ENCODE assay signal across 14 mouse cellular contexts in the genomic region with DNA sequence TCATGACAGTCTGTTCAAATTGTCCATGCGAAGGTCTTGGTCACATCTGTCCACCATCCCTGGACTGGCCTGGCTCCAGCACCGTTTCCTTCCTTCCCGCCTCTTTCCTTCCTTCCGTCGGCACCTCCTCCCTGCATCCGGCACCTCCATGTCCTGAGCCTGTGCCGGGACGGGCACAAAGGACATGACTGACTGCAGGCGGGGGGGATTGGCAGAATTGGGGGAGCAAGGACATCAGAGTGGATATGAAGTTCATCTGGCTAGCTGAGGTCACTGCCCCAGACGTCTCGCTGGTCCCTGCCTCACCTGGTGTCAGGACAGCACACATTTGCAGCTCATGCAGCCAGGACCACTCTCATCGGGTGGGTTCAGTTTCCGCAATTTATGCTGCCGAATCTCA. TPM values are rescaled to one million over a fixed set of nuclear protein-coding genes. Genes with fewer than 3 reads are reported as not detected.
DNase-seq lines count a peak whose midpoint lies in the region; ATAC-seq and TF ChIP-seq lines count a peak whose summit lies in the region.
"Had no signal": no experiment of that assay in that cellular context is flagged by ENCODE, and none has a peak within 500 bp of the region (broad histone marks: within the 10 kb centered on the region; RNA-seq: fewer than 3 reads in every experiment).

No protein-coding gene starts in this region.

- no peak for TF ChIP-seq CTCF in gastrocnemius, adult 2 months (IDR thresholded peaks at IDR 0.05)
- no peak for TF ChIP-seq CTCF in kidney, postnatal 0 days (IDR thresholded peaks at IDR 0.05; ENCODE audit: low read depth)

- H3K4me2 ChIP-seq in midbrain, embryonic 11.5 days: no peak overlapping the region
- no peak overlapping the region for H3K4me2 ChIP-seq in midbrain, embryonic 13.5 days (replicated peaks)
- H3K4me2 ChIP-seq in kidney, postnatal 0 days (ENCODE audit: low read length): no peak overlapping the region
- H3K4me2 ChIP-seq in midbrain, embryonic 15.5 days: no peak overlapping the region
- H3K4me2 ChIP-seq: limb, embryonic 12.5 days had no signal

- no peaks in the 10 kb centered on the region for H3K9me3 ChIP-seq in midbrain, embryonic 11.5 days (ENCODE audit: control insufficient read depth, low read length)
- H3K9me3 ChIP-seq in midbrain, embryonic 13.5 days: no peaks in the 10 kb centered on the region
- no peaks in the 10 kb centered on the region for H3K9me3 ChIP-seq in kidney, postnatal 0 days (replicated peaks; ENCODE audit: low read length)
- no peaks in the 10 kb centered on the region for H3K9me3 ChIP-seq in midbrain, embryonic 15.5 days
- H3K9me3 ChIP-seq: hindbrain, embryonic 10.5 days; limb, embryonic 12.5 days had no signal

- H3K9ac ChIP-seq in midbrain, embryonic 11.5 days (ENCODE audit: low read length): no peak overlapping the region
- no peak overlapping the region; the same call in 1 of the 2 replicates for H3K9ac ChIP-seq in midbrain, embryonic 13.5 days (replicated peaks)
- no peak overlapping the region for H3K9ac ChIP-seq in kidney, postnatal 0 days (ENCODE audit: low read depth, low read length)
- H3K9ac ChIP-seq in midbrain, embryonic 15.5 days: no peak overlapping the region
- H3K9ac ChIP-seq: limb, embryonic 12.5 days had no signal

- intact Hi-C loops in gastrocnemius, adult 2 months (cut with DNase I): loop anchor here (5.0 kb wide), 1 partner anchor 99 kb away; no protein-coding TSS in a partner anchor

- WGBS in midbrain, embryonic 11.5 days: 95% methylated on average over 14 of the region's 14 CpGs
- WGBS in midbrain, embryonic 13.5 days: 87% methylated on average over 14 of the region's 14 CpGs
- whole genome bisulfite sequencing in kidney, postnatal 0 days: 88% methylated on average over 13 of the region's 14 CpGs
- 96% methylated on average over 14 of the region's 14 CpGs for WGBS in midbrain, embryonic 15.5 days

- no peaks in the 10 kb centered on the region for H3K27me3 ChIP-seq in midbrain, embryonic 11.5 days (ENCODE audit: control insufficient read depth, insufficient read depth, low read length)
- no peaks in the 10 kb centered on the region for H3K27me3 ChIP-seq in midbrain, embryonic 13.5 days
- no peaks in the 10 kb centered on the region for H3K27me3 ChIP-seq in kidney, postnatal 0 days (ENCODE audit: insufficient read depth, low read length)
- H3K27me3 ChIP-seq in midbrain, embryonic 15.5 days (replicated peaks): no peaks in the 10 kb centered on the region
- H3K27me3 ChIP-seq: limb, embryonic 12.5 days had no signal

- DNase-seq in gastrocnemius, adult 2 months: peak; percentile 41
- DNase-seq in gastrocnemius, postnatal 4 days (ENCODE audit: low spot score in 2 of 2): no peak
- DNase-seq in midbrain, embryonic 11.5 days (ENCODE audit: low spot score, missing footprints): peak; percentile 17
- DNase-seq in kidney, postnatal 0 days (ENCODE audit: low spot score): peak; percentile 9
- peak; percentile 36 for DNase-seq in lung, postnatal 36 days
- DNase-seq in ovary, adult 18-20 months (ENCODE audit: low spot score): no peak
- DNase-seq: gastrocnemius, postnatal 36 days had no signal

- H3K27ac ChIP-seq in gastrocnemius, adult 2 months: peak overlapping the region; percentile 35; the same call in 1 of the 2 replicates
- no peak overlapping the region for H3K27ac ChIP-seq in midbrain, embryonic 11.5 days (ENCODE audit: low read depth, low read length)
- H3K27ac ChIP-seq in midbrain, embryonic 13.5 days: no peak overlapping the region
- no peak overlapping the region for H3K27ac ChIP-seq in kidney, postnatal 0 days
- no peak overlapping the region for H3K27ac ChIP-seq in midbrain, embryonic 15.5 days
- H3K27ac ChIP-seq: limb, embryonic 12.5 days; stomach, postnatal 0 days had no signal

- peaks cover 4% of the 10 kb centered on the region; the same call in 1 of the 2 replicates for H3K36me3 ChIP-seq in midbrain, embryonic 11.5 days (ENCODE audit: control insufficient read depth, insufficient read depth, low read length)
- peaks cover 38% of the 10 kb centered on the region for H3K36me3 ChIP-seq in midbrain, embryonic 13.5 days
- peaks cover 17% of the 10 kb centered on the region for H3K36me3 ChIP-seq in kidney, postnatal 0 days (ENCODE audit: insufficient read depth, low read length)
- peaks cover 18% of the 10 kb centered on the region; the same call in 1 of the 2 replicates for H3K36me3 ChIP-seq in midbrain, embryonic 15.5 days (replicated peaks)

- ATAC-seq in midbrain, embryonic 11.5 days (ENCODE audit: low FRiP score): no peak
- no peak for ATAC-seq in midbrain, embryonic 13.5 days
- ATAC-seq in kidney, postnatal 0 days (replicated peaks; ENCODE audit: low FRiP score, low read depth): no peak
- ATAC-seq in midbrain, embryonic 15.5 days (replicated peaks): no peak
- ATAC-seq: intestine, embryonic 16.5 days had no signal

- peaks cover 10% of the 10 kb centered on the region for H3K4me1 ChIP-seq in midbrain, embryonic 11.5 days (ENCODE audit: control insufficient read depth, insufficient read depth, low read length)
- peaks cover 32% of the 10 kb centered on the region for H3K4me1 ChIP-seq in midbrain, embryonic 13.5 days (replicated peaks)
- H3K4me1 ChIP-seq in kidney, postnatal 0 days (replicated peaks; ENCODE audit: insufficient read depth, low read length): peaks cover 7% of the 10 kb centered on the region; the same call in 1 of the 2 replicates
- H3K4me1 ChIP-seq in midbrain, embryonic 15.5 days: peaks cover 34% of the 10 kb centered on the region

- H3K4me3 ChIP-seq in gastrocnemius, adult 2 months: peak overlapping the region; percentile 76
- no peak overlapping the region for H3K4me3 ChIP-seq in midbrain, embryonic 11.5 days (ENCODE audit: low read depth, low read length)
- H3K4me3 ChIP-seq in midbrain, embryonic 13.5 days (replicated peaks): no peak overlapping the region
- H3K4me3 ChIP-seq in kidney, postnatal 0 days (replicated peaks; ENCODE audit: low read depth, low read length): no peak overlapping the region
- H3K4me3 ChIP-seq in midbrain, embryonic 15.5 days: no peak overlapping the region
- H3K4me3 ChIP-seq: limb, embryonic 12.5 days had no signal

RNA-seq across cellular contexts. Expression of a gene that starts 2.8 kb away (rescaled TPM):
- total RNA-seq in gastrocnemius, adult 2 months (2021): 100 to 1,000 TPM; 117 to 119 TPM
- 100 to 1,000 TPM; 166 to 193 TPM for total RNA-seq in gastrocnemius, postnatal 4 days (2021)
- polyA plus RNA-seq in midbrain, embryonic 11.5 days (2014; fragmentation: Nextera tagmentation; extraction: Ambion mirVana): 86.1 and 103 TPM in 2 replicates
- polyA plus RNA-seq in midbrain, embryonic 13.5 days (2015; fragmentation: Nextera tagmentation; extraction: Ambion mirVana): 86.4 and 114 TPM in 2 replicates
- 91.5 and 95.5 TPM in 2 replicates for polyA plus RNA-seq in kidney, postnatal 0 days (2015; fragmentation: Nextera tagmentation; extraction: Ambion mirVana)
- polyA plus RNA-seq in midbrain, embryonic 15.5 days (2015; fragmentation: Nextera tagmentation; extraction: Ambion mirVana): 181 and 195 TPM in 2 replicates

RNA-seq across cellular contexts. Expression of a gene that starts 2.9 kb away (rescaled TPM):
- 1 to 10 TPM; 1.7 to 2.1 TPM for total RNA-seq in gastrocnemius, adult 2 months (2021)
- total RNA-seq in gastrocnemius, postnatal 4 days (2021): 1 to 10 TPM; 4.9 to 5.2 TPM
- 7.5 and 8.8 TPM in 2 replicates for polyA plus RNA-seq in midbrain, embryonic 11.5 days (2014; fragmentation: Nextera tagmentation; extraction: Ambion mirVana)
- 13.9 and 15.6 TPM in 2 replicates for polyA plus RNA-seq in midbrain, embryonic 13.5 days (2015; fragmentation: Nextera tagmentation; extraction: Ambion mirVana)
- polyA plus RNA-seq in kidney, postnatal 0 days (2015; fragmentation: Nextera tagmentation; extraction: Ambion mirVana): 9.9 and 10.8 TPM in 2 replicates
- 12.8 and 13.8 TPM in 2 replicates for polyA plus RNA-seq in midbrain, embryonic 15.5 days (2015; fragmentation: Nextera tagmentation; extraction: Ambion mirVana)

RNA-seq across cellular contexts. Expression of a gene that starts 18.4 kb away (rescaled TPM):
- total RNA-seq in gastrocnemius, adult 2 months (2021): 10 to 100 TPM; 46.5 to 50.9 TPM
- total RNA-seq in gastrocnemius, postnatal 4 days (2021): 10 to 100 TPM; 64.5 to 79.3 TPM
- polyA plus RNA-seq in midbrain, embryonic 11.5 days (2014; fragmentation: Nextera tagmentation; extraction: Ambion mirVana): 54.6 and 56.7 TPM in 2 replicates
- polyA plus RNA-seq in midbrain, embryonic 13.5 days (2015; fragmentation: Nextera tagmentation; extraction: Ambion mirVana): 40.5 and 45.3 TPM in 2 replicates
- 136 and 147 TPM in 2 replicates for polyA plus RNA-seq in kidney, postnatal 0 days (2015; fragmentation: Nextera tagmentation; extraction: Ambion mirVana)
- polyA plus RNA-seq in midbrain, embryonic 15.5 days (2015; fragmentation: Nextera tagmentation; extraction: Ambion mirVana): 40.6 and 44.4 TPM in 2 replicates

RNA-seq across cellular contexts. Expression of a gene that starts 22.8 kb away (rescaled TPM):
- not detected for total RNA-seq in gastrocnemius, adult 2 months (2021)
- total RNA-seq in gastrocnemius, postnatal 4 days (2021): not detected
- polyA plus RNA-seq in midbrain, embryonic 11.5 days (2014; fragmentation: Nextera tagmentation; extraction: Ambion mirVana): 2.1 and 2.5 TPM in 2 replicates
- polyA plus RNA-seq in midbrain, embryonic 13.5 days (2015; fragmentation: Nextera tagmentation; extraction: Ambion mirVana): 1.8 and 2.1 TPM in 2 replicates
- 2.6 and 2.9 TPM in 2 replicates for polyA plus RNA-seq in kidney, postnatal 0 days (2015; fragmentation: Nextera tagmentation; extraction: Ambion mirVana)
- 0.87 and 1.4 TPM in 2 replicates for polyA plus RNA-seq in midbrain, embryonic 15.5 days (2015; fragmentation: Nextera tagmentation; extraction: Ambion mirVana)
- total RNA-seq: gastrocnemius, postnatal 36 days; layer of hippocampus, postnatal 25 days had no signal

RNA-seq across cellular contexts. Expression of a gene that starts 24.6 kb away (rescaled TPM):
- under 1 TPM in 1 of 2 experiments, not detected in 1; 0.28 TPM for total RNA-seq in gastrocnemius, adult 2 months (2021)
- total RNA-seq in gastrocnemius, postnatal 4 days (2021): 10 to 100 TPM in 1 of 2 experiments, 1 to 10 TPM in 1; 9.8 to 14.2 TPM
- 33.5 and 38.3 TPM in 2 replicates for polyA plus RNA-seq in midbrain, embryonic 11.5 days (2014; fragmentation: Nextera tagmentation; extraction: Ambion mirVana)
- 30.9 and 34.2 TPM in 2 replicates for polyA plus RNA-seq in midbrain, embryonic 13.5 days (2015; fragmentation: Nextera tagmentation; extraction: Ambion mirVana)
- polyA plus RNA-seq in kidney, postnatal 0 days (2015; fragmentation: Nextera tagmentation; extraction: Ambion mirVana): 61.5 and 62.5 TPM in 2 replicates
- 24.0 and 26.3 TPM in 2 replicates for polyA plus RNA-seq in midbrain, embryonic 15.5 days (2015; fragmentation: Nextera tagmentation; extraction: Ambion mirVana)

Comparison
In these comparisons a context has a peak if more than half of its experiments do, and no peak if none do; other contexts are left out.
1. DNase-seq: peak in gastrocnemius, adult 2 months (single experiment), midbrain, embryonic 11.5 days (single experiment), kidney, postnatal 0 days (single experiment) and lung, postnatal 36 days (single experiment); none in gastrocnemius, postnatal 4 days (0 of 2) and ovary, adult 18-20 months (single experiment).